Mouse (Mus musculus): ENCODE data around the gene Msi2. TPM values are rescaled to one million over a fixed set of nuclear protein-coding genes. Genes with fewer than 3 reads are reported as not detected.

Msi2 gene
- polyA plus RNA-seq, 1 experiment from 2014 or later = 25.6 TPM

DNA sequence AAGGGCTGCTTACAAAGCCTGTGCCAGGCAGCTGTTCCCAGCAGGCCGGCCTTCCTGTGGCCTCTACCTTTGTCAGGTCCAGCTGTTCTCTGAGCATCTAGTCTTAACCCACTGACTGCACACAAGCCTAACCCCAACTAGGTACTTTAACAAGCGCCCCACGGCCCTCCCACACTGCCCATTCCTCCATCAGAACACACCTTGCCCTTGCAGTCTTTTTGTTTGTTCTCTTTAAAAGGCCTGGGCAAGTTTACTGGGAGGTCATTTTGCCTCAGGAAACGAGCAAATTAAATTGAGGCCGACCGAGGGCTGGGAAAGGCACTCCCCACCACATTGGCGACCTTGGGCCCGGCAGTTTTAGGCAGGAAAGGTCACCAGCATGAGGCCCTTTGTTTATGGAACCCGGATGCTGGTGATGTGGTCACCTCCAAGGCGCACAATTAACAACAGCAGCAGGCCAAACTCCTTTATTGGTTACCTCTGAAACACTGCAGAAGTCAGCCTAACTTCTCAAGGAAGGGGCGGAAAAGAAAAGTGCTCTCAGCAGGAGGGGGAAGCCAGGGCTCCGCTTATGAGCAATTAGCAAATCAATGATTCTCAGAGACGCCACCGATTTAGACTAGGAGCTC is 28.4 kb downstream of the Msi2 start:
- H3K4me3 ChIP-seq (ENCODE audit: low read depth, low read length) = no peak overlapping the region
- WGBS = 11% methylated on average over 14 of the region's 14 CpGs
- no peak overlapping the region for H3K4me2 ChIP-seq (ENCODE audit: low read depth, low read length)
- H3K9ac ChIP-seq (replicated peaks; ENCODE audit: low read depth, low read length) = no peak overlapping the region
- H3K36me3 ChIP-seq (ENCODE audit: control insufficient read depth, insufficient read depth, low read length) = no peaks in the 10 kb centered on the region
- 0 out of 2 replicates have a peak overlapping the region, but pooled peaks have one; percentile 0 for H3K27ac ChIP-seq (ENCODE audit: low read depth, low read length)
- no peaks in the 10 kb centered on the region for H3K9me3 ChIP-seq (ENCODE audit: control insufficient read depth, low read length)
- ATAC-seq (ENCODE audit: low read depth) = no peak
- peaks cover 56% of the 10 kb centered on the region for H3K4me1 ChIP-seq (ENCODE audit: control insufficient read depth, insufficient read depth, low read length)
- H3K27me3 ChIP-seq (ENCODE audit: control insufficient read depth, insufficient read depth, low read length) = no peaks in the 10 kb centered on the region

DNA sequence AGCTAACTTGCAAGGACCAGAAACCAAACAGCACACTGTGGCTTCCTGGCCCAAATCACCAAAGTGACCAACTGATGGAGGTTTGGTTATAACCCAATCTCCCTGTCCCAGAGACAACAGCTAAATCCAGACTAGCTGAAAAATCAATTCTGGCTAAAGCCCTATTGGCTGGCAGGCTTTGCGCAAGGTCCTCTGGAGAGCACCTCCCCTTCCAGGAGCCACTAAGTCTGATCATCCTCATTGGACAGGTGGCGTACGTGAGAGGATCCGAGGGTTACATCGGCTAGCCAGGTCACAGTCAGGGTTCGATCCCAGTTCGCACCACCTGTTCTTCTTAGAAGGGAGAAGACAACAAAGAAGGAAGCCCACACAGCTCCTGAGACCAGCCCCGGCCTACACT is 29.7 kb downstream of the Msi2 start:
- no peaks in the 10 kb centered on the region for H3K36me3 ChIP-seq (ENCODE audit: control insufficient read depth, insufficient read depth, low read length)
- peaks cover 46% of the 10 kb centered on the region for H3K4me1 ChIP-seq (ENCODE audit: control insufficient read depth, insufficient read depth, low read length)
- H3K4me3 ChIP-seq (ENCODE audit: low read depth, low read length) = no peak overlapping the region
- no peak overlapping the region for H3K4me2 ChIP-seq (ENCODE audit: low read depth, low read length)
- no peaks in the 10 kb centered on the region for H3K9me3 ChIP-seq (ENCODE audit: control insufficient read depth, low read length)
- ATAC-seq (ENCODE audit: low read depth) = no peak
- WGBS = 96% methylated on average over 8 of the region's 8 CpGs
- H3K27me3 ChIP-seq (ENCODE audit: control insufficient read depth, insufficient read depth, low read length) = no peaks in the 10 kb centered on the region
- H3K27ac ChIP-seq (ENCODE audit: low read depth, low read length) = no peak overlapping the region
- H3K9ac ChIP-seq (replicated peaks; ENCODE audit: low read depth, low read length) = no peak overlapping the region

GRCm38 (mm10) chr11:88687711-88688110 is 30.6 kb downstream of the Msi2 start:
- ATAC-seq (ENCODE audit: low read depth) = no peak
- H3K27me3 ChIP-seq (ENCODE audit: control insufficient read depth, insufficient read depth, low read length) = no peaks in the 10 kb centered on the region
- peaks cover 52% of the 10 kb centered on the region for H3K4me1 ChIP-seq (ENCODE audit: control insufficient read depth, insufficient read depth, low read length)
- H3K9me3 ChIP-seq (ENCODE audit: control insufficient read depth, low read length) = no peaks in the 10 kb centered on the region
- H3K36me3 ChIP-seq (ENCODE audit: control insufficient read depth, insufficient read depth, low read length) = no peaks in the 10 kb centered on the region
- WGBS = 83% methylated on average over 12 of the region's 12 CpGs
- no peak overlapping the region for H3K27ac ChIP-seq (ENCODE audit: low read depth, low read length)
- H3K4me3 ChIP-seq (ENCODE audit: low read depth, low read length) = no peak overlapping the region
- no peak overlapping the region for H3K4me2 ChIP-seq (ENCODE audit: low read depth, low read length)
- H3K9ac ChIP-seq (replicated peaks; ENCODE audit: low read depth, low read length) = no peak overlapping the region

DNA sequence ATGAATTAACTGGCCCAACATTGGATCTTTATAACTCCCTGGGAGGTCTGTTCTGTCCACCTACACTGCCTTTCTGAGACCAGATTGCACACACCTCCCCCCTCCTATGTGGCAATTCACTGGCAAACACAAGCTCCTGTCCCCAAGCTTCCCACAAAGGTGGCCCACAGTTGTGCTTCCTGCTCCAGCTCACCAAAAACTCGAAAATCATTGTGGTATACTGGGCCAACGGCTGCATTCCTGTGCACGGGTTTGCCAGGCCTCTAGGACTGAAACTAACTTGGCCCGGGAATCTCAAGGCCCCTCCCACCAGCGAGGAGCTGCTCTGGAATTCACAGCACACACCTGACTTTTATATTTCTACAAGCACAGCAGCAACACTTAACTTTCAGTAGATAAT is 31.3 kb downstream of the Msi2 start:
- ATAC-seq (ENCODE audit: low read depth) = no peak
- no peaks in the 10 kb centered on the region for H3K27me3 ChIP-seq (ENCODE audit: control insufficient read depth, insufficient read depth, low read length)
- H3K4me2 ChIP-seq (ENCODE audit: low read depth, low read length) = no peak overlapping the region
- 61% methylated on average over 5 of the region's 5 CpGs for WGBS
- no peak overlapping the region for H3K27ac ChIP-seq (ENCODE audit: low read depth, low read length)
- H3K4me3 ChIP-seq (ENCODE audit: low read depth, low read length) = no peak overlapping the region
- no peaks in the 10 kb centered on the region for H3K36me3 ChIP-seq (ENCODE audit: control insufficient read depth, insufficient read depth, low read length)
- no peaks in the 10 kb centered on the region for H3K9me3 ChIP-seq (ENCODE audit: control insufficient read depth, low read length)
- H3K4me1 ChIP-seq (ENCODE audit: control insufficient read depth, insufficient read depth, low read length) = peaks cover 52% of the 10 kb centered on the region
- no peak overlapping the region for H3K9ac ChIP-seq (replicated peaks; ENCODE audit: low read depth, low read length)

- ATAC-seq (ENCODE audit: low read depth) = no peak
- no peak overlapping the region for H3K4me3 ChIP-seq (ENCODE audit: low read depth, low read length)
- WGBS = 31% methylated on average over 7 of the region's 7 CpGs
- peak overlapping the region; percentile 44; the same call in 1 of the 2 replicates for H3K27ac ChIP-seq (ENCODE audit: low read depth, low read length)
- H3K9me3 ChIP-seq (ENCODE audit: control insufficient read depth, low read length) = no peaks in the 10 kb centered on the region
- H3K27me3 ChIP-seq (ENCODE audit: control insufficient read depth, insufficient read depth, low read length) = no peaks in the 10 kb centered on the region
- H3K4me1 ChIP-seq (ENCODE audit: control insufficient read depth, insufficient read depth, low read length) = peaks cover 46% of the 10 kb centered on the region
- H3K9ac ChIP-seq (replicated peaks; ENCODE audit: low read depth, low read length) = no peak overlapping the region
- H3K4me2 ChIP-seq (ENCODE audit: low read depth, low read length) = no peak overlapping the region
- H3K36me3 ChIP-seq (ENCODE audit: control insufficient read depth, insufficient read depth, low read length) = no peaks in the 10 kb centered on the region
These were observed 32.3 kb downstream of the Msi2 start for GRCm38 (mm10) chr11:88686061-88686460.

GRCm38 (mm10) chr11:88683026-88683770 is 35.1 kb downstream of the Msi2 start:
- Histone ChIP-seq H3K36me3 (ENCODE audit: control insufficient read depth, insufficient read depth, low read length) (peaks cover 5% of the 10 kb centered on the region; the same call in 1 of the 2 replicates), H3K9ac (replicated peaks; ENCODE audit: low read depth, low read length) (no peak overlapping the region), H3K4me3 (ENCODE audit: low read depth, low read length) (no peak overlapping the region), H3K27ac (ENCODE audit: low read depth, low read length) (no peak overlapping the region), H3K27me3 (ENCODE audit: control insufficient read depth, insufficient read depth, low read length) (no peaks in the 10 kb centered on the region), H3K4me1 (ENCODE audit: control insufficient read depth, insufficient read depth, low read length) (peaks cover 25% of the 10 kb centered on the region), H3K9me3 (ENCODE audit: control insufficient read depth, low read length) (no peaks in the 10 kb centered on the region), H3K4me2 (ENCODE audit: low read depth, low read length) (no peak overlapping the region)
- 41% methylated on average over 14 of the region's 14 CpGs for WGBS
- no peak for ATAC-seq (ENCODE audit: low read depth)

DNA sequence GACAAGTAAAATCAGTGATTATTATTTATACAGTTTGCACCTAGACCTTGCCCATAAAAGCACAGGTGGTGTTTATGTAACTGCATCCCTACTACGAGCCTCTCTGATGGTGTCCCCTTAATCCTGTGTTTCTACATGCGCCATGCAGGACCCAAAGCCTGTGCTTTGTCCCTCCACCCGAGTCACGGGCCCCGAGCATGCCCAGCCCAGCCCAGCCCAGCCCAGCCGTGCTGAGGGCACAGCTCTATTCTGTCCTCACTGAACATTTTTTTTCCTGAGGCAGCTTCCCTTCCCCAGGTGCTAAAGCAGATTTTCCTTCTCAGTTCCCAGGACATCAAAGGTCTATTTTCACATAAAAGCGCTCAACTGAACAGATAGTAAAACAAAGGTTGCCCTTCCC is 41.0 kb downstream of the Msi2 start:
- 69% methylated on average over 7 of the region's 7 CpGs for WGBS
- Histone ChIP-seq H3K4me2 (ENCODE audit: low read depth, low read length) (no peak overlapping the region), H3K4me1 (ENCODE audit: control insufficient read depth, insufficient read depth, low read length) (peaks cover 14% of the 10 kb centered on the region), H3K27ac (ENCODE audit: low read depth, low read length) (0 out of 2 replicates have a peak overlapping the region, but pooled peaks have one; percentile 18), H3K9ac (replicated peaks; ENCODE audit: low read depth, low read length) (no peak overlapping the region), H3K36me3 (ENCODE audit: control insufficient read depth, insufficient read depth, low read length) (peaks cover 14% of the 10 kb centered on the region; the same call in 1 of the 2 replicates), H3K4me3 (ENCODE audit: low read depth, low read length) (no peak overlapping the region), H3K27me3 (ENCODE audit: control insufficient read depth, insufficient read depth, low read length) (no peaks in the 10 kb centered on the region), H3K9me3 (ENCODE audit: control insufficient read depth, low read length) (no peaks in the 10 kb centered on the region)
- no peak for ATAC-seq (ENCODE audit: low read depth)

- 86% methylated on average over 2 of the region's 2 CpGs for WGBS
- Histone ChIP-seq H3K4me3 (ENCODE audit: low read depth, low read length) (no peak overlapping the region), H3K9ac (replicated peaks; ENCODE audit: low read depth, low read length) (no peak overlapping the region), H3K4me2 (ENCODE audit: low read depth, low read length) (no peak overlapping the region), H3K9me3 (ENCODE audit: control insufficient read depth, low read length) (no peaks in the 10 kb centered on the region), H3K27ac (ENCODE audit: low read depth, low read length) (no peak overlapping the region), H3K4me1 (ENCODE audit: control insufficient read depth, insufficient read depth, low read length) (peaks cover 14% of the 10 kb centered on the region), H3K27me3 (ENCODE audit: control insufficient read depth, insufficient read depth, low read length) (no peaks in the 10 kb centered on the region), H3K36me3 (ENCODE audit: control insufficient read depth, insufficient read depth, low read length) (peaks cover 16% of the 10 kb centered on the region; the same call in 1 of the 2 replicates)
- no peak for ATAC-seq (ENCODE audit: low read depth)
These were observed 41.7 kb downstream of the Msi2 start for GRCm38 (mm10) chr11:88676597-88676996.

Measured in neural tube, embryonic 14.5 days (tissue).